ENCODE assay signal across 18 mouse cellular contexts in genomic region chr11:98293070-98293469, GRCm38 (mm10). TPM values are rescaled to one million over a fixed set of nuclear protein-coding genes. Genes with fewer than 3 reads are reported as not detected.
"Had no signal": no experiment of that assay in that cellular context is flagged by ENCODE, and none has a peak within 500 bp of the region (broad histone marks: within the 10 kb centered on the region; RNA-seq: fewer than 3 reads in every experiment).

No protein-coding gene starts in this region.

- H3K27me3 ChIP-seq: intestine, embryonic 15.5 days had no signal

- H3K9ac ChIP-seq: intestine, embryonic 15.5 days; kidney, embryonic 15.5 days; liver, embryonic 14.5 days; neural tube, embryonic 12.5 days had no signal

- H3K36me3 ChIP-seq: intestine, embryonic 15.5 days; kidney, embryonic 15.5 days; limb, embryonic 10.5 days; neural tube, embryonic 12.5 days had no signal

- DNase-seq: lung, adult 2 months; lung, postnatal 36 days; midbrain, embryonic 14.5 days; thymus, adult 2 months; thymus, postnatal 25 days had no signal

- H3K4me2 ChIP-seq: intestine, embryonic 15.5 days; neural tube, embryonic 12.5 days had no signal

- H3K9me3 ChIP-seq: intestine, embryonic 15.5 days; kidney, embryonic 15.5 days; limb, embryonic 10.5 days; neural tube, embryonic 12.5 days had no signal

- H3K27ac ChIP-seq: intestine, embryonic 15.5 days; kidney, embryonic 15.5 days; left cerebral cortex, adult 2 months; limb, embryonic 10.5 days; liver, embryonic 14.5 days; neural tube, embryonic 12.5 days; stomach, postnatal 0 days had no signal

- ATAC-seq: hindbrain, postnatal 0 days; intestine, embryonic 15.5 days; lung, postnatal 0 days had no signal

- H3K4me3 ChIP-seq: intestine, embryonic 15.5 days; kidney, embryonic 15.5 days; left cerebral cortex, adult 2 months; limb, embryonic 10.5 days; neural tube, embryonic 12.5 days had no signal

RNA-seq across cellular contexts. Expression of gene Neurod2, which starts 36.4 kb away (rescaled TPM):
- total RNA-seq: megakaryocyte progenitor cell, adult 5-6 weeks; monocyte, adult 5-6 weeks; neutrophil, adult 5-6 weeks had no signal
- polyA plus RNA-seq: kidney, embryonic 15.5 days; limb, embryonic 10.5 days; liver, embryonic 14.5 days; lung, adult 2 months; lung, postnatal 0 days; urinary bladder, adult 2 months had no signal

RNA-seq across cellular contexts. Expression of gene Ppp1r1b, which starts 55.1 kb away (rescaled TPM):
- total RNA-seq: megakaryocyte progenitor cell, adult 5-6 weeks; monocyte, adult 5-6 weeks; neutrophil, adult 5-6 weeks had no signal
